Mouse (Mus musculus): ENCODE measurements around the gene Olfr887.

DNA sequence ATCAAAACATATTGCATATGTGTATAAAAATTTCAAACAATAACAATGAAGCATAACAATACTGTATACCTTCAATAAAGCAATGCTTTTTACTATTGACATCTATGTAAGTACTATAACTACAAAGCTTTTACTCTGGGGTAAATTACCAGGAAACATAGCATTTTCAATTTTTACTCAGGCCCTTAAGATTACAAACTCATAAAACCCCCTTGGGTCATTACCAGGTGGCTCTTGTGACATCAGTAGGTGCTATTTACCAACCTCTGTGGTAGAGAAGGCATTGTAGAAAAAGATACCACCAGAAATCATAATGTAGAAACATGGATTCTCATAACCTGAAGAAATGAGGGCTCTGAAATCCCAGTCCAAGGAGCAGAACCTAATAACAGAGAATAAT, 31.0 kb downstream of the Olfr887 start, which contains the start of gene Olfr889:
- no peak for TF ChIP-seq POLR2A (IDR thresholded peaks at IDR 0.05; ENCODE audit: low read depth, low read length)
- no peak for TF ChIP-seq CTCF (IDR thresholded peaks at IDR 0.05; ENCODE audit: borderline replicate concordance, insufficient read depth, low read length)

All from embryonic fibroblast, embryonic 13.5 days (primary cell).